Mouse (Mus musculus): Measurements from ENCODE around the gene Nrap. TPM values are rescaled to one million over a fixed set of nuclear protein-coding genes. Genes with fewer than 3 reads are reported as not detected.

The Nrap gene
- polyA plus RNA-seq (2012; rRNA removed) = 0.41 and 1.7 TPM in 2 replicates

- Histone ChIP-seq H3K27ac (ENCODE audit: insufficient read depth, low read depth, low read length) (peak within 1 kb of the TSS; percentile 53), H3K27me3 (ENCODE audit: control insufficient read depth, insufficient read depth, low read length) (no peaks in the 10 kb centered on the region)
These were observed at the start of gene Nrap for GRCm38 (mm10) chr19:56389879-56390278. Gene Nrap (minus strand): TSS chr19:56390037.

GRCm38 (mm10) chr19:56439072-56439434 lies 49.2 kb upstream of the Nrap start:
- Histone ChIP-seq H3K4me1 (ENCODE audit: control insufficient read depth, insufficient read depth, insufficient read length, low read length) (peaks cover 4% of the 10 kb centered on the region; the same call in 1 of the 2 replicates), H3K4me3 (ENCODE audit: low read depth, low read length) (no peak overlapping the region), H3K27me3 (ENCODE audit: control insufficient read depth, insufficient read depth, low read length) (no peaks in the 10 kb centered on the region), H3K27ac (ENCODE audit: insufficient read depth, low read depth, low read length) (no peak overlapping the region; the same call in 1 of the 2 replicates), H3K36me3 (ENCODE audit: control insufficient read depth, insufficient read depth, low read length) (peaks cover 62% of the 10 kb centered on the region)
- TF ChIP-seq CTCF (IDR thresholded peaks at IDR 0.05; ENCODE audit: extremely low read depth, insufficient read length, insufficient replicate concordance, low read depth, low read length) = no peak
- TF ChIP-seq POLR2A (IDR thresholded peaks at IDR 0.05; ENCODE audit: low read depth, low read length) = no peak
- WGBS = 26% methylated on average over 6 of the region's 6 CpGs

More at GRCm38 (mm10) chr19:56389879-56390278, at the start of gene Nrap:
- TF ChIP-seq POLR2A (IDR thresholded peaks at IDR 0.05; ENCODE audit: low read depth, low read length) (no peak), CTCF (IDR thresholded peaks at IDR 0.05; ENCODE audit: extremely low read depth, insufficient read length, insufficient replicate concordance, low read depth, low read length) (no peak)
- Histone ChIP-seq H3K4me1 (ENCODE audit: control insufficient read depth, insufficient read depth, insufficient read length, low read length) (peaks cover 21% of the 10 kb centered on the region; the same call in 1 of the 2 replicates), H3K4me3 (ENCODE audit: low read depth, low read length) (no peak within 1 kb of the TSS), H3K36me3 (ENCODE audit: control insufficient read depth, insufficient read depth, low read length) (no peaks in the 10 kb centered on the region)
- WGBS = 91% methylated on average over 11 of the region's 11 CpGs

DNA sequence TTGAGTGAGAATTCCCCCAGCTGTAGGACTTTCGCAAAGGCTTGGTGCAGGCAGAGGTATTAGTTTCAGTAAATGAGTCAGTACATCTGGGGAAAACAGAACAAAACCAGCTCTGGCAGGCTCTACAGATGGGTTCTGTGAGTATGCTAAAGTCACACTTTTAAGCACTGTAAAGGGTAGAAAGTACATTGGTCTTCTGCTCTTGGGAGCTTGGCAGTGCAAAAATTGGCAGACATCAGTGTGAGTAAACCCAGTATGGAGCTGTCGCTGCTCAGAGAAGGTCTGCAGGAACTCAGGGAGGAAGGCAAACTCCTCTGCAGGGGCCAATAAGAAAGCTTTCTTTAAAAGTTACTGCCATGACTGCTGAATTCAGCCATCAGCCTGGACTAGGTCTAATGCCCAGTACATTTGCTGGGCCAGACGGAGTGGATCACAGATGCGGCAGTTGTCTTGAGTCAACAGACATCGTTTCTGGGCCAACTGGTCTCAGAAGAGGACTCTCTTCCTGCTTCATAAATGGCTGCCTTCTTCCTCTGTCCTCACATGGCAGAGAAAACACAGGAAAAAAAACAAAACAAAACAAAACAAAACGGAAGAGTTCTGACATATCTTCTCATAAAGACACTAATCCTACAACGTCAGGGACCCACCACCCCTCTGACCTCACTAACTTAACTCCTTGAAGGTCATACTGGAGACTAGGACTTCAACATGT lies 48.7 kb upstream of the Nrap start:
- TF ChIP-seq CTCF (IDR thresholded peaks at IDR 0.05; ENCODE audit: extremely low read depth, insufficient read length, insufficient replicate concordance, low read depth, low read length) = no peak
- TF ChIP-seq POLR2A (IDR thresholded peaks at IDR 0.05; ENCODE audit: low read depth, low read length) = no peak
- Histone ChIP-seq H3K27me3 (ENCODE audit: control insufficient read depth, insufficient read depth, low read length) (no peaks in the 10 kb centered on the region), H3K27ac (ENCODE audit: insufficient read depth, low read depth, low read length) (peak overlapping the region; percentile 41), H3K4me1 (ENCODE audit: control insufficient read depth, insufficient read depth, insufficient read length, low read length) (peaks cover 4% of the 10 kb centered on the region; the same call in 1 of the 2 replicates), H3K36me3 (ENCODE audit: control insufficient read depth, insufficient read depth, low read length) (peaks cover 67% of the 10 kb centered on the region), H3K4me3 (ENCODE audit: low read depth, low read length) (no peak overlapping the region)
- 37% methylated on average over 7 of the region's 7 CpGs for WGBS

GRCm38 (mm10) chr19:56436380-56436779 lies 46.5 kb upstream of the Nrap start:
- peaks cover 78% of the 10 kb centered on the region for H3K36me3 ChIP-seq (ENCODE audit: control insufficient read depth, insufficient read depth, low read length)
- no peak overlapping the region for H3K27ac ChIP-seq (ENCODE audit: insufficient read depth, low read depth, low read length)
- H3K4me3 ChIP-seq (ENCODE audit: low read depth, low read length) = no peak overlapping the region
- TF ChIP-seq POLR2A (IDR thresholded peaks at IDR 0.05; ENCODE audit: low read depth, low read length) = no peak
- TF ChIP-seq CTCF (IDR thresholded peaks at IDR 0.05; ENCODE audit: extremely low read depth, insufficient read length, insufficient replicate concordance, low read depth, low read length) = no peak
- H3K4me1 ChIP-seq (ENCODE audit: control insufficient read depth, insufficient read depth, insufficient read length, low read length) = peaks cover 4% of the 10 kb centered on the region; the same call in 1 of the 2 replicates
- H3K27me3 ChIP-seq (ENCODE audit: control insufficient read depth, insufficient read depth, low read length) = no peaks in the 10 kb centered on the region
- 92% methylated on average over 13 of the region's 13 CpGs for WGBS

DNA sequence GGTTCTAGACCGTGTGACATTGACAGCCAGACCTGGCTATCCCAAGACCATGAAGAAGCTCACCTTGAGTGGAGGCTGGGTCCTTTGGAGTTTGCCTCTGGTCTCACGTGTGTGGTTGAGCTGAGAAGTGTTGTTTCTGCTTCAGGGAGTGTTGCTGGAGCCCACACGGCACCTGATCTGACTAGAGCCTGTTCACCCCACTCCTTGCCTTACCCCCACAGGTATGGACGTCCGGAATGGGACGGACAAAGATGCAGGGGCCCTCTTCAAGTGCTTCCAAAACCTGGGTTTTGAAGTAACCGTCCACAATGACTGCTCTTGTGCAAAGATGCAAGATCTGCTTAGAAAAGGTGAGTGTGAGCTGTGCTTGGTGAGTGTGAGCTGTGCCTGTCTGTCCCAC lies 43.7 kb upstream of the Nrap start:
- Histone ChIP-seq H3K36me3 (ENCODE audit: control insufficient read depth, insufficient read depth, low read length) (peaks cover 65% of the 10 kb centered on the region), H3K4me1 (ENCODE audit: control insufficient read depth, insufficient read depth, insufficient read length, low read length) (no peaks in the 10 kb centered on the region; the same call in 1 of the 2 replicates)
- 94% methylated on average over 7 of the region's 7 CpGs for WGBS

DNA sequence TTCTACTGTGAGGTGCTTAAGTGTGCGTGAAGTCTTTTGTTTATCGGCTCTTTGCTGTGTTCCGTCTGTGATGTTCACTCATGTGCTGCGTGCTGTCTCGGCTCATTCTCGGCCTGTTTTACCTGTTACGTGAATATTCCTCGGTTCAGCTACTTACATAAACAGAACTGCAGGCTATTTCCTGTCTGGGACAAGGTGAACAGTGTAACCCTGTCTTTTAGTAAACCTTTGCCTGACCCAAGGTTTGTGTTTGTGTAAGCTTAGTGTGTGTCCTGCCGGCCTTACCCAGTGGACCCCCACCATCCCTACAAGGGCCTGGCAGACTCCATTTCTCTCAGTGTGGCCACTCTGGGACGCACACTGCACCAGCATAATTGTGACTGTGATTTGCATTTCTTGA lies 42.9 kb upstream of the Nrap start:
- TF ChIP-seq CTCF (IDR thresholded peaks at IDR 0.05; ENCODE audit: extremely low read depth, insufficient read length, insufficient replicate concordance, low read depth, low read length) (no peak), POLR2A (IDR thresholded peaks at IDR 0.05; ENCODE audit: low read depth, low read length) (no peak)
- H3K4me1 ChIP-seq (ENCODE audit: control insufficient read depth, insufficient read depth, insufficient read length, low read length) = no peaks in the 10 kb centered on the region
- no peaks in the 10 kb centered on the region for H3K27me3 ChIP-seq (ENCODE audit: control insufficient read depth, insufficient read depth, low read length)
- no peak overlapping the region for H3K27ac ChIP-seq (ENCODE audit: insufficient read depth, low read depth, low read length)
- H3K36me3 ChIP-seq (ENCODE audit: control insufficient read depth, insufficient read depth, low read length) = peaks cover 60% of the 10 kb centered on the region
- 93% methylated on average over 10 of the region's 10 CpGs for WGBS
- H3K4me3 ChIP-seq (ENCODE audit: low read depth, low read length) = no peak overlapping the region

More for the DNA sequence above, 43.7 kb upstream of the Nrap start:
- H3K4me3 ChIP-seq (ENCODE audit: low read depth, low read length) = no peak overlapping the region
- no peaks in the 10 kb centered on the region for H3K27me3 ChIP-seq (ENCODE audit: control insufficient read depth, insufficient read depth, low read length)
- no peak for TF ChIP-seq CTCF (IDR thresholded peaks at IDR 0.05; ENCODE audit: extremely low read depth, insufficient read length, insufficient replicate concordance, low read depth, low read length)
- no peak overlapping the region for H3K27ac ChIP-seq (ENCODE audit: insufficient read depth, low read depth, low read length)

- 84% methylated on average over 8 of the region's 8 CpGs for WGBS
- Histone ChIP-seq H3K27me3 (ENCODE audit: control insufficient read depth, insufficient read depth, low read length) (no peaks in the 10 kb centered on the region), H3K4me3 (ENCODE audit: low read depth, low read length) (no peak overlapping the region), H3K27ac (ENCODE audit: insufficient read depth, low read depth, low read length) (no peak overlapping the region), H3K4me1 (ENCODE audit: control insufficient read depth, insufficient read depth, insufficient read length, low read length) (no peaks in the 10 kb centered on the region), H3K36me3 (ENCODE audit: control insufficient read depth, insufficient read depth, low read length) (peaks cover 45% of the 10 kb centered on the region)
- TF ChIP-seq POLR2A (IDR thresholded peaks at IDR 0.05; ENCODE audit: low read depth, low read length) (no peak), CTCF (IDR thresholded peaks at IDR 0.05; ENCODE audit: extremely low read depth, insufficient read length, insufficient replicate concordance, low read depth, low read length) (no peak)
These were observed 40.5 kb upstream of the Nrap start for GRCm38 (mm10) chr19:56430369-56430768.
